Mouse (Mus musculus): Measurements from ENCODE around the gene Tmem108.

The Tmem108 gene

DNA sequence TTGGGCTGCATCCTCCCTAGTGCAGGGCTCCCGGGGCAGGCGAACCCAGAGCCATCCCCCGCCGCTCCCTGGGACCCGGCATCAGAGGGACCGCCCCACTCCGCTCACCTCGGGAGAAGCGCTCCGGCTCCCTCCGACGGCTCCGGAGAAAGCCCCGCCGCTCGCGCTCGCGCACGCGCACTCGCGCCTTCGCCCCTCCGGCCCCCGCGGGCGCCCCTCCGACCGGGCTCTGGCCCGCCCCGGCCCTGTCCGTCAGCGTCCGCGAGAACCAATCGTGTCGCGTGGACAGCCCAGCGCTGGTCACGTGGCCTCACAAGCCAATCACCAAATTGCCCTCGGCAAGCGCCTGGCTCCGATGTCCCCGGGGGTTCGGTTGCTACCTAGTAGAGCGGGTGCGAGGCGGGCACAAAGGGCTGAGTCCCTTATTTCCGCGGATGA is at the start of gene Tmem108:
Tmem108 (minus strand) TSS at position 191 of the 438 bp plus-strand sequence.
- peak; percentile 97 for DNase-seq

DNA sequence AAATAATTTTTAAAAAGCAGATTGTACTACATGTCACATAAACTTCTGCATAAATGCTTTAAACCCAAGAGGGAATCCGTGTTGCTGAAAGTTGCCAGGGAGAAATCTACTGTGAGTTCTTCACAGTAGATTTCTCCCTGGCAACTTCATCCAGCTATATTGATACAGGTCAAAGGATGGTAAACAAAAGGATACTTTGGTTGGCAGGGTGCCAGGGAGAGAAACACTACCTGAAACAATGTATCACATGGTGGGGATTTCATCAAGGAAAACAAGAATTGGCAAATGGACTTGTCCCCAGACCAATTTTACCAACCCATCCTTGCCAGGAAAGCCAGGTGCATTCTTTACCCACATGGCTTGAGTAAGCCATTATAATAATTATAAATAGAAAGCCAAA is 27.4 kb upstream of the Tmem108 start:
- no peak for DNase-seq

DNA sequence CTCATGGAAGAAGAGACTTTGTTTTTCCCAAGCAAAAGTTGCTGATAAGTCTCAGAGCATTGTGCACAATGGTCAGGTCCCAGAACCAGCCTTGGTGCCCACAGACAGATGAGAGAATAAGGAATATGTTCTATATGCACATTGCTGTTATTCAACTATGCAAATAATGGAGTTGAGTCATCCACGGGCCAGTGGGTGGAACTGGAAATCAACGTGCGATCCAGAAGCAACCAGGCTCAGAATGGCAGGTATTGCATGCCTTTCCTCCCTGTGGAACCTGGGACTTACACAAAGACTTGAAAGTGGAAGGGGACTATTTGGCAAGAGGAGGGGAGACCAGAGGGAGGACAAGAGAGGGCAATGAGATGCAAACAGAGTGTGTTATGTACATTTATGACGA is 22.5 kb upstream of the Tmem108 start:
- DNase-seq, result no peak

DNA sequence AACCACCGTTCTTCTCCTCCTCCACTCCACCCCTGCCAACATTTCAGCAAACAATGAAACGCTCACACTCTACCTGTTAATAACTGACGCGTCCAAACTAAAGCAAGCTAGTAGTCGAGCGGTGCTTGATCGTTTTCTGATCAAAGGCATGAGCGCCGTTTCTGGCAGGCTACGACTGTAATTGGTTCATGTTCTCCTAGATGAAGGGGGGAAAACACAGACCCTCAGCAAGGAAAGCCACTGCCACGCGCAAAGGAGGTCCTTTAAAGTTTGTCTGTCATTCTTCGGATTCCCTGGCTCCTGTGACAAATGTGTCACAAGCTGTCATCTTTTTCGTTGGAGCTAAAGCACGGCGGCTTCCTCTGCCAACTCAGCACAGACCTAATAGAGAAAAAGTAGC is 21.6 kb upstream of the Tmem108 start:
- no peak for DNase-seq

DNA sequence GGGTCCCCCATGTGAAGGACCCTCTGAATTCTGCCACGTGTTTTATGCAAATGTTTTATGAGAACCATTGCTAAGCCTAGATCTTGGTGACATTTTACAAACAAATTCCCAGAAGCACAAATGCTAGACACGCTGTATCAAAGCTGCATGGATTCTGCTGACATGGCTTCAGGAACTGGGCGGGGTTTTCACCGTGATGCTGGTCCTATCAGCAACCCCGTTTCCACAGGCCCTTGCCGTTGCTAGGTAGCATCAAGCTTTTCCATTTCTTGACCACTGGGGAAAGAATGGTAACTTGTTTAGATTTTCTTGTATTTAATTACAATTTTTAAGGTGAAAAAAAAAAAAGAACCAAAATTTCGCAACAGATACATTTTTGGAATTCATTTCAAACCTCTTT is 20.7 kb upstream of the Tmem108 start:
- no peak for DNase-seq

DNA sequence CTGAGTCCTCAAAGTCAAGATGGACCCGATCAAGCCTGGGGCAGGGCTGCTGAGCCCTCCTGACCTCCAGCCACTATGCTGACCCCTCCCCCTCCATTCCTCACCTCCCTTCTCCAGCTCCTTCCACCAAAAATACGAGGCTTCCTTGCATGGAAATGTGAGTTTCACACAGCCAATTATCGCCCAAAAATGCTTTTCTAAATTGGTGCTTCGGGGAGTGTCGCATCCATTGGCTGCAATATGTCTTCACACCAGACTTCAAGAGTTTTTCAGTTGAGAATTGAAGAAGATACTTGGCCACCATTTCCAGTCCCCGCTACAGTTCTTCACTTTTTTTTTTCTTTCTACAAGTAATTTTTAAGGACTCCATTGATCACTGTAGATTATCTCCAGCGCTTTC is 19.8 kb upstream of the Tmem108 start:
- no peak for DNase-seq

DNA sequence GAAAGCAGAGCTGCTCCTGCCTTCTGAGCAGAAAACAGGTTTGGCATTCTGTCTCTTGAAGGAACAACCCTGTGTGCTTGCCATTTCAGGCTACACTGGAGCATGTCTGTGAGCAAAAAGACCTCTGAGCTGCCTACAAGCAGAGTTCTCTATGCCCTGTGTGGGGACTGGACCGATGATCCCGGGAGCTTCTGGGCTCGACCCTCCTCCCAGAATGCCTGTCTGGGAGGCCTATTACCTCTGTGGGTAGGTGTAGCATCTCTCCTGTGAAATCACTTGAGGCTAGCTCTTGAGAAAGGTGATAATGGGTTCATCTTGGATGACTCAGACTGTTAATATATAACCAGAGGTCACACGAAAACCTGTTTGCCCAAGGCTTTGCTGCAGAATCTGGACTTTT is 19.0 kb upstream of the Tmem108 start:
- no peak for DNase-seq

DNA sequence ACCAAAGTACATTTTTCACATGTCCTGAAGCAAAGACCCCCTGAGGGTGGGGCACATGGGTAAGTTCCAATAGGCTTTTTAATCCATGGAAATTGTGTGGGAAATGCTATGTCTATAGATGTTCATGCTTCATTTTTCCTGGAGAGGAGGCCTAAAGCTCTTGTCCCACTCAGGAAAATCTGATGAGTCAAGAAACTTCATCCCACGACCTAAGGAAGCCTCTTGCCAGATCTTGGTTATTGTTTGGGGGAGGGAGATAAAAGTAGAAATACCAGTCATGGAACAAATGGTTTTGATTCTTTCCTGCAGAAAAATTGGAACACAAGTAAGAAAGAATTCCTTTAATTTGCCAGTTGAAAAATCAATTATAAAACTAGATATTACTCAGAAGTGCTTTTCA is 16.5 kb upstream of the Tmem108 start:
- no peak for DNase-seq

DNA sequence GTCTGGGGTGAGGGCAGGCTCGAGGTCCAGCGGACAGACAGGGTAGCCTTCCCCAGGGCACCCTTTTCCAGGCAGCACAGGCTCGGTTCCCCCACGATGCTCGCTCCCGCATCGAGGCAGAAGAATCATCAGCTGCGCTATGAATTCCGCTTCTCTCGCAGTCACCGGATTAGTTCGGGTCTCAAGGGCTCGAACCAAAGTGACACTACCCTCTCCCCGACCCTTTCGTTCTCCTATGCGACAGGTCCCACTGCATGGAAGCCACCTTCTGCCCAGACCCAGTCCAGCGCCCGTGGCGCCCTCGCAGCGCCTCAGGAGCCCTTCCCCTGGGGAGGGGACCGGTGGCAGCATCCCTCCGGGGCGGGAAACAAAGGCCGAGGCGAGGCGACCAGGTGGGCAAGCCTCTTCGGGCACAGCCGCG is 476 bp downstream of the Tmem108 start:
- DNase-seq, result peak; percentile 43

DNA sequence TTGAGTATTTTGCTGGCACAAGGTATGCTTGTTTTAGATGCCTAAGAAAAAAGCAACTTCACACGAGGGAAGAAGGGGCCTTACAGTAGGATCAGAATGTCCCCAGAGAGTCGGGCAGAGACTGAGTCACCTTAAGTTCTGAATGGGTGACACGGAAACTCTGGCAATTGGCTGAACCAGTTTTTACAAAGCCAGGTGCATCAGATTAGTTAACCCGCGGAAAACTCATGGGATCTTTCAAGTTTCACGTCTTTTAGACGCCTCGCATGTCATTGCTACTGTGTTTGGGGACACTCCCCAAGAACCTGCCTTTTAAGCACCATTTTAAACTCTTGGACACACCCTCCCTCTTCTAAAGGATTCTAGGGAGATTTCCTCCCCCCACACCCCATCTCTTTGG is 1.3 kb downstream of the Tmem108 start:
- DNase-seq, result no peak

DNA sequence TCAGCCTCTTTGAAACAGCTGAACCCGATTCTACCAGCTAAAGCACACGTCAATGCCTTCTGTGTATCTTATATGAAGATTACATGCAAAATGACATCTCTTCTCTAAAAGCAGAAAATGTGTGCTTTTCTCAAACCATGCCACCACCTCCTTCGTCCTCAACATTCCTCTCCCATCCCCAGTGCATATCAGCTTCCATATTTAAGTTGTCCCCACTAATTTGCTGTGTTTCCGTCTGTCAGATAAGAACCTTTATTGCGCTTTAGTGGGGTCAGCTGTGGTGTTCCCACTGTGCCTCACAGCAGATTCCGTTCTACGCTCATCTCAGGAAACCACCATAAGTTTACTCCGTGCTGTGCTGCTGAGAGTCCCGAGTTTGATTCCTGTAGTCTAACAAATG is 1.8 kb downstream of the Tmem108 start:
- no peak for DNase-seq

DNA sequence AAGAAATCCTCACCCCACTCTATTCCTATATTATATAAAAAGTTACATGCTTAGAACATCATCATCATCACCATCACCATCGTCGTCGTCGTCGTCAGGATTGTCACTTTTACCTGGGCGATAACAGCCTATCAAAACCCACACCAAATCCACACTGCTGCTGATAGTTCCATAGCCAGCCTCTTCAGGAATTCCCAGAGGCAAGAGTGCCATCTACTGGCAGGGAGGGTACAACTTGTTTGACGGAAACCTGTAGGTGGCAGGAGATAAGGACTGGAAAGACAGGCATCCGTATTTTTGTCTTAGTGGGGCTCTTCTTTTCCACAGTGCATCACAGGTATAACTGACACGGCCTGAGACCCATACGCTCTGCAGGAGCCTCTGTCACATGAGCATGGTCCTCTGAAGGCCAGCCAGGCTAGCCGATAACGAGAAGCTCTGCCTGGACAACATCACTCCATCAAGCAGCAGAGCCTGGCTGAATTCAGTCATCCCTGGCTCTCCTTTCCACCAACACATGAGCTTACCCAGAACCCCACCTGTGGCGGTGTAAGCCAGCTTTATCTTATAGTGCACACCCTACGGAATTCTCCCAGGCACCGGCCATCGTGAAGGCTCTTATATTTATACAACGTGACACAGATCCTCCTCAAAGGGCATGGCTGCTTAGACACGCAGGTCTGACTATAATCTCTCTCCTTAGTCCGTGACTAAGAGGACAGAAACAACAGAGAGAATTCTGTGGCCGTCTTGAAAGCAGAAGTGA is 2.5 kb downstream of the Tmem108 start:
- peak; percentile 90 for DNase-seq

DNA sequence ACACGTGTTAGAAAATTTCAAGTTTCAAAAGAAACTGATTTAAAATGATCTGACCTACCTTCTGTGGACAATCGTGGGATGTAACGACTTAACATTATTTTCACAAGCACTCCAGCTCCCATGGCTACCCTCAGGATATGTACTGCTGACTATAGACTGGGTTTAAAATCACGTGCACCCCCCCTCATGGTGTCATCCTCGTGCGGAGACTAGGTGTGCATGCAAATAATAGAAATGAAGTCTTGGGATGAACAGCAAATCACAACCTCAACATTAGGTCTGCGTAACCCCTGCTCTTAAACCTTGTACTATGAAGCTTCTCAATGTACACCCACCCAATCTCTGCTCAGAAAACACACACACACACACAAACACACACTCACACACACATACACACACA is 3.4 kb downstream of the Tmem108 start:
- DNase-seq, result no peak

DNA sequence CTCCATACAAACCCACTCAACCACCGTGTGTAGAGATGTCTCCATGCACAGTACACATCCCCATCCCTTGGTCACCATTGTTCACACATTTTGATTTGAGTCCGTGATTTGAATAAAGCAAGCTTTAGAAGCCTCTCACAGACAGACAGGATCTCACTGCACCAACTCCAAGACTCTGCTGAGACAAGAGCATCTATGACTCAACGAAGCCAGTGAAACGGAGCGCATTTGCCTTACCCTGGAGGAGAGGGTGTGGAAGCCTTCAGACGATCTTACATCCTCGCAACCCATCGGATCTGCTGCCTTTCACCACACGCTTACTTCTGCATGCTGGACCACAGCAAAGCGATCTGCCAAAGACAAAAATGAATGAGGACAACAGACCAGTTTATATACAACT is 9.0 kb downstream of the Tmem108 start:
- no peak for DNase-seq

DNA sequence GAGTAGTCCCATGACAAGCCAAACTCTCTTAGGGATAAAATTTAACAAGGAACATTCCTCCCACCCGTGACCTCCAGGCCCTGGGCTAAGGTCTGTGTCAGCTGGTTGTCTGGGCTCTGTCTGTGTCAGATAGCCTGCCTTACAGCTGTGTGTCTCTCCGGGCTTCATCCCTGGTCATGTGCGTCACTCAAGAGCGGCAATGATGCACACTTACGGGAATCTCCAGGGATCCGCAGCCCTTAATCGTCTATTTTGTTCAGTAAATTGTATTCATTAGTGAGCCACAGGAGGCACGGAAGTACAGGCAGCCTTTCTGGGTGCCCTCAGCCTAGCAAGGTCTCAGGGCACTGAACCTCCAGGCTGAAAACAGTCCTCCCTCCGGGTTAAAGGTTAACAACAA is 10.1 kb downstream of the Tmem108 start:
- peak; percentile 37 for DNase-seq

DNA sequence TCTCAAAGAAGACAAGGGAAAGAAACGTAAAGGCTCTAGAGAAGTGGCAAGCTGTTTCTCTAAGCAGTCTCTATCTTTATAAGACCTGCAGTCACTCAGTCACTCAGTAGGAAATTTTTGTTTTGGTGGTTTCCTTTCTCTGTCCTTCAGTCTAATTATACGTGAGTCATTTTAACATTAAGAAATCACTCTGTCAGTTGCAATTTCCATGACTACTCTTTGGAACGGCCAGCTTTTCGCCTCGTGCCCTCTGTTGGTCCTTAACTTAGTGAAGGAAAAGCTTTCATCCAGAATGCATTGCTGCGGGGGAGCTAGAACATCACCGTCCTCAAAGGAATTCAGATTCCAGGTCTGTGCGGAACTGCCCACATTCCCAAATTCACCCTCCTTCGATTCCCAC is 11.1 kb downstream of the Tmem108 start:
- no peak for DNase-seq

DNA sequence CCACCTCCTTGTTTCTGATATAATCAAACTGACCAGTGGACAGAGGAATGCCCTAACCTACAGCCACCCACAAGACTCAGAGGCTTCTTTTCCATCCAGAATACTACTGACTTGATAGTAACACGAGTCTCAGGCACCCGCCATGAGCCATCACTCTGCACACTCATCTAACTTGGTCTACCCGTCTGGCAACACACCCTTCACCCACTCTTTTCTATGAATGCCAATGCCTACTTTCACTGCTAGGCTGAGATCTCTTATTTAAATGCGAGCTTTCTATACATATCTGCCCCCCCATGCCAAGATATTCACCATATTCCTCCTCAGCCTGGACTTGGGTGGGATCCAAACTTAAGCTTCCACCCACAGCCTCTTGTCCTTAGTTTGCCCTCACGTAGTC is 15.0 kb downstream of the Tmem108 start:
- DNase-seq, result no peak

DNA sequence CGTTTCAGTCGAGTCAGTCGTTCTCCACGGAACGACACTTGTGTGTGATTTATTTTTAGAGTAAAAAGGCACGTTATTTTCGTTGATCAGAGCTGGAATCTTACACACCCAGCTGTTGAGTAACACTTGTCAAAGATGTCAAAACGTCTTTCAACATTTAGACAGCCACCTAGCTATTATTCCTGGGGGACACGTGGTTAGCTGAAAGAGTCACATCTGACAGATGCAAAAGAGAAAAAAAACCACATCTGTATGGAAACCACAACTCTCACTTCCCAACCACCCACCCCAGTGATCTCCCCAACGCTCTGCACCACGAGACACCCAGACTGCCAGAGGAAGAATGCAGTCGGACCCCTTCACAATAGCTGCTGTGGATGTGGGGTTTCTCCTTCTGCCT is 21.5 kb downstream of the Tmem108 start:
- DNase-seq, result no peak

DNA sequence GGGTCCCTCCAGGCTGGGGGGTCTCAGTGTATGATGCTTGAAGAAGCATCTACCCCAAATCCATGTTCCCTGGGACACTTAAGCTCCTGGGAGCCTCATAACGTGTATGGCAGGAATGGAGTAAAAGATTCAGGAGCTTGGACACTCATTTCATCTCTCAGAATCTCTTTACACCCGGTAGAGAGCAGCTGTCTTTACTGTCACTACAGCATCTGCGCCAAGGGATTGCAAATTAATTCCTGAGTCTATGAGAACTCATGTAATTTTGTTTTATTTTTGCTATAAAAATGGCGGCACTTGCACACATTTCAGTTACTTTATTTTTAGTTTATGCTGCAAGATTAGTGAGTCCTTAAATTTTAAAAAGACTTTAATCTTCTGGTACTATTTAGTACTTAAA is 22.6 kb downstream of the Tmem108 start:
- DNase-seq, result no peak

DNA sequence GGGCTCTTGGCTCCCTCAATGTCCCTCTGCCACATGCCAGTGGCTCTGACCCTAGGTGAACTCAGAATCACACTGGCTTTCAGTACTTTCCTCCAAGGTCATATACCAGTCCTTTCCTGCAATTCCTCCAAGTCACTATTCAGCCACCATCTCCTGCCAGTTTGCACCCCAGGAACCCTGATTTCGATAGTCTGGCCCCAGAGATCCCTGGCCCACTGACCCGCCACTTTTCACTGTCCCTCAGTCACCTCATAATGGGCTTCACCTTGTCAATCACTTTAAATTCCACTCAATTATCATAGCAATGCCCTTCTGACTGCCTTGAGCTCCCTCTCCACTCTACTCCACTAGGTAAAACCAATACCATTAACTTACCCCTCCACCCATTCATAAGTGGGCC is 31.9 kb downstream of the Tmem108 start:
- no peak for DNase-seq

DNA sequence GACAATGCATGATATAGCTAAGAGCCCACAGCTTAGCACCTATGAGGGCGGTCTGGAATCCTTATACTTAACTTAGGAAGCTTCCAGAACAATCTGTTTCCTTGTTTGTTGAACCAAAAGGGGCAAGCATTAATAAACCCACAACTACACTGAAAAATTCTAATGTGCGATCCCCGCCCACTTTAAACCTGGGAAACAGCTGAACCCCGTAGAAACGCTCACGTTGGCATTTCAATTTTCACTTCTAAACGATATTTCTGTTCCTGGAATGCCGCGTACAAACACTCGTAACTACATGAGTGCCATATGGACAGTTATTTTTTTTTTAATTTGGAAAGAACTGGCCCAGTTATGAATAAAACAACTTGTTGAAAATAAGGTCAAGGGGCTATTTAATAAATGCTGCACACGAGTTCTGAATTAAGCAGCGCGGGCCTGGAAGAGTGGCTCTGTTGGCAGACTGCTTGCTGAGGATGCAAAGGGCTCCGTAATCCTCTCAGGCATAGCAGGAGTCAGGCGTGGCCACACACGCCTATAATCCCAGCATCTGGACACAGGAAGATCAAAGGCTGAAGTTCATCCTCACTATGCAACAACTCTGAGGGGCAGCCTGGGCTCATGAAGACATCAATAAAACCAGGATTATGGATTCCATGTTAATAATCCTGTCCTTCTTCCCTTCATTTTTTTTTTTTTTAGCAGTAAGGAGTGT is 34.7 kb downstream of the Tmem108 start:
- no peak for DNase-seq

DNA sequence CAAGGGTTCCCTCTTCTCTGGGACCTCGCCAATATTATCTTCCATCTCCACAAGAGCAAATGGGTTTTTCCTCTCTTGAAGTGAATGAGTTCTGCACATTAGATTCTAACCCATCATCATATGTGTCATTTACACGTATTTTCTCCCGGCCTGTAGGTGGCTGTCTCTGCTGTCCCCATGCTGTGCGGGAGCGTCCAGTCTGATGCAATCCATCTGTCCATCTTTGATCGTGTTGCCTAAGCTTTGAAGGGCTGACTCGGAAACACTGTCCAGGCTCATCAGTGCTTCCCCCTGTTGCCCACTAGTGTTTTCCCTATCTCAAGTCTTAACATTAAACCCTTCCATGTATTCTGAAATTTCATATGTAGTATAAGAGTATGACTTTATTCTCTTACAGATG is 36.1 kb downstream of the Tmem108 start:
- no peak for DNase-seq

DNA sequence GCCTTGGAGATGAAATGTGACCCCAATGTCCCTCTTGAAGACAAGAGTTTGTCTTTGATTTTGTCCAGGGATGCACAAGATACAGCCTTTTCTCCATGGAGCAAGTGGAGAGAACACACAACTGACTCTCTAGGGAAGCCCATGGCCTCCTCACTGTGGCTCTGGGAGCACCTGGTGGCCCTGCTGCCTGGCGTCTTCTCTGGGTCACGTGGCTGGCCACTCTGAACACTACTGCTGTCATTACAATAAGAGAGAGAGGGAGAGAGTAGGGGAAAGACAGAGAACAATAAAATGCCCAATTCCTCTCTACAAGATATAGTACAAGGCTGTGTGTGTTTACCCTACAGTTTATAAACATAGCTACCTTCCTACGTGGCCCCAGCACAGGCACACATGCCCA is 40.2 kb downstream of the Tmem108 start:
- DNase-seq, result no peak

DNA sequence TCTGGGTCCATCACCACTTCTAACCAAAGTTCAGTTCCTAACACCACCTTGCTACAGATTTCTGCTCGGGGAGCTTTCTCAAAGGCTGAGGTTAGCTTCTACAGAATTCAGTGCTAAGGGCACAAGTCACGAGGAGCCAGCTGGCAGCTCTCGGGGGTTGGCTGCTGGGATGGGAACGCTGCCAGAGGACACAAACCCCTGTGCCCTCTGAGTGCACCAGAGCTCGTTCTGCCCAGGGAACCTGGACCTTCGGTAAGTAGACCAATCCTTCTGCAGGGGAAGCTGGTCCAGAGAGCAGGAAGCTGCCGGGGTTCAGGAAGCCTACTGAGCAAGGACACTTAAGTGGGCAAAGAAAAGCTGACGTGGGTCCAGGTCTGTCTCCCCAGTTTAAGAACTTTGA is 40.6 kb downstream of the Tmem108 start:
- no peak for DNase-seq

DNA sequence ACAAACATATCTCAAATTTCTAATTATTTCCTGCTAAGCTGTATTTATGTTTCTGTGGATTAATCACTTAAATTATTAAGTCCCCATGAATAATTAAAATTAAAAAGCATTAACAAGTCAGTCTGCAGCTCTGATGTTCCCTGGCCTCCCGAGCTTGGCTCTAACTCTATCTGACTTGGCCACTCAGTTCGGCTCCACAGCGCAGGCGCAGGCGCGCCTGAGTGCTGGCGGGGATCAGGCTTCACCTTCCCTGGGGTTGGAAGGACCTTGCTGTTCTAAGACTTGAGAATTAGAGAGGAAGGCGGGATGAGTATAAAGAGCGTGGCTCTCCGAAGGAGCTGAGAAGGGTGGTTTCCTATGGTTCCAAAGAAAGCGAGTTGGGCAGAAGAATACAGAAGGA is 41.6 kb downstream of the Tmem108 start:
- no peak for DNase-seq

All from embryo, embryonic 11 days (tissue).